Mouse (Mus musculus) stomach, embryonic 15.5 days (tissue): Measurements from ENCODE around the gene Reck. TPM values are rescaled to one million over a fixed set of nuclear protein-coding genes. Genes with fewer than 3 reads are reported as not detected.

Experiments used
- ATAC-seq: fragments of 200-750 bp; cut with Nextera tagmentation; 2 replicates; pipeline ENCODE4 v1.8.0; 2017; ENCODE audit warnings: low read depth, moderate number of reproducible peaks, moderate TSS enrichment; ENCODE audit not compliant: insufficient read depth, low FRiP score
- H3K27ac ChIP-seq: fragments of 300-500 bp; sonication (generic); 2 replicates; pipeline ENCODE4 v1.5.1; 2015; ENCODE audit warnings: mild to moderate bottlenecking, inconsistent platforms
- H3K27me3 ChIP-seq: fragments of 300-500 bp; sonication (generic); replicated peaks from 2 replicates; pipeline ENCODE4 v1.6.1; 2015; ENCODE audit warnings: inconsistent platforms
- H3K36me3 ChIP-seq: fragments of 300-500 bp; sonication (generic); 2 replicates; pipeline ENCODE4 v1.6.1; 2015; ENCODE audit warnings: inconsistent platforms
- H3K4me1 ChIP-seq: fragments of 300-500 bp; sonication (generic); 2 replicates; pipeline ENCODE4 v1.6.1; 2015; ENCODE audit warnings: inconsistent platforms
- H3K4me2 ChIP-seq: fragments of 300-500 bp; sonication (generic); 2 replicates; pipeline ENCODE4 v1.6.1; 2015; ENCODE audit warnings: mild to moderate bottlenecking, inconsistent platforms
- H3K4me3 ChIP-seq: fragments of 300-500 bp; sonication (generic); replicated peaks from 2 replicates; pipeline ENCODE4 v1.5.1; 2015; ENCODE audit warnings: inconsistent platforms
- H3K9ac ChIP-seq: fragments of 300-500 bp; sonication (generic); 2 replicates; pipeline ENCODE4 v1.6.1; 2015; ENCODE audit warnings: inconsistent platforms
- H3K9me3 ChIP-seq: fragments of 300-500 bp; sonication (generic); 2 replicates; pipeline ENCODE4 v1.6.1; 2016; ENCODE audit warnings: inconsistent platforms
- WGBS: fragments of 180-500 bp; shearing (Covaris S2); methylation state at CpG from one replicate; pipeline ENCODE4 v1.1.7; 2015; 5-methylcytosine and 5-hydroxymethylcytosine counted together
- polyA plus RNA-seq: library from polyadenylated mRNA; unstranded; fragments of >200 nt; fragmentation: Nextera tagmentation; extraction: Ambion mirVana; gene quantifications from 2 replicates; pipeline ENCODE4 v1.2.1, GENCODE M21; 2015

The Reck gene
- 21.8 and 22.4 TPM in 2 replicates for polyA plus RNA-seq

DNA sequence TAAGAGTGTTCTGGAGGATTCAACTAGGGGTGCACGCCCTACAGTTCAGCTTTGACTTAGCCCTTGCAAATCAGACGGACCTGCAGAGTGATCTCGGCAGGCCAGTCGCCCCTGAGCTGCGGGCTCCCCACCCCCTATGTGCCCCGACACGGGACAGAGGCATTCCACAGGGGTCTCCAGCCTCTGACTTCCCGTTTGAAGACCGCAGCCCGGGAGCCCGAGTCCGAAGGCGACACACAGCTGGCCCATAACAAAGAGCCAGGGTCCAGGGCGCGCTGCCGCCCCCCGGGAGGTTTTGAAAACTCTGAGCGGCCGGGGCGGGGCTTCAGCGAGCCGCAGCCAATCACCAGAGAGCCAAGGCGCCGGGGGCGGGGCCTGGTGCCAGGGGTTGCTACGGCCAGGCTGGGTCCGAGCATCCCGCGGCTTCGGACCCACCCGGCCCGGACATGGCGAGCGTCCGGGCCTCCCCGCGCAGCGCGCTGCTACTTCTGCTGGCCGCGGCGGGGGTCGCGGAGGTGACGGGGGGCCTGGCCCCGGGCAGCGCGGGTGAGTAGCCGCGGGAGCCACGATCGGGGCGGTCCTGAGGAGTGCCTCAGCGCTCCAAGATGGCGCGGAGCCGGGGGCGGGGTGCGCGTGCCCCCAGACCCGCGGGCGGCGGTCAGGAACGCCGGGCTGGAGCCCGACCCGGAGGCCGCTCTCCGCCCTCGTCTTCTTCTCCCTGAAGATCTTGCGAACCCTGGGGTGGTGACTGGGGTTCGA lies at the start of gene Reck:
Gene Reck (plus strand): TSS at position 371 of the 759 bp plus-strand sequence.
- WGBS: 1% methylated on average over 67 of the region's 73 CpGs

DNA sequence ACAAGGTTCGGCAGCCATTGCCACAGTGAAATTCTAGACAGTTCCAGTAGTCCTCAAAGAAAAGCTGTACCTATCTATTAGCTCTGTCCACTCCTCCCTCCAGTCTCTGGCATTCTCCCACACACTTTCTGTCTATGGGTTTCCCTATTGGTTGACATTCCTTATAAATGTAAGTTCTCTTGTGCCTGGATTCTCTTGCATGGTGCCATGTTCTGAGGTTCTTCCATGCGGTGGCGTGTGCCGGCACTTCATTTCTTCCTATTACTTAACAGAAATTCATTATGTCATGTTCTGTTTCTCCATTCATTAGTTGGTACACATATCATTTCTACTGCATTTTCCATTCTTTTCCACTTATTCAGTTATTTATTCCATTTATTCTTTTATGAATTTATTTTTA lies 46.5 kb upstream of the Reck start:
- Histone ChIP-seq H3K27me3 (no peaks in the 10 kb centered on the region; the same call in 1 of the 2 replicates), H3K27ac (no peak overlapping the region), H3K9ac (no peak overlapping the region), H3K9me3 (no peaks in the 10 kb centered on the region), H3K4me1 (no peaks in the 10 kb centered on the region), H3K4me2 (no peak overlapping the region), H3K4me3 (no peak overlapping the region), H3K36me3 (no peaks in the 10 kb centered on the region)
- WGBS: 86% methylated on average over 4 of the region's 4 CpGs
- ATAC-seq: no peak

More for the DNA sequence above, at the start of gene Reck:
- H3K27me3 ChIP-seq: no peaks in the 10 kb centered on the region
- no peaks in the 10 kb centered on the region for H3K9me3 ChIP-seq
- no peak within 1 kb of the TSS; the same call in 1 of the 2 replicates for H3K27ac ChIP-seq
- peak within 1 kb of the TSS; percentile 90 for H3K4me2 ChIP-seq
- peak; percentile 83 for ATAC-seq
- H3K36me3 ChIP-seq: no peaks in the 10 kb centered on the region
- H3K4me1 ChIP-seq: peaks cover 10% of the 10 kb centered on the region
- peak within 1 kb of the TSS; percentile 71 for H3K9ac ChIP-seq
- peak within 1 kb of the TSS; percentile 85 for H3K4me3 ChIP-seq

- H3K36me3 ChIP-seq: no peaks in the 10 kb centered on the region
- H3K27me3 ChIP-seq: no peaks in the 10 kb centered on the region
- no peaks in the 10 kb centered on the region for H3K9me3 ChIP-seq
- no peak overlapping the region for H3K9ac ChIP-seq
- no peak overlapping the region for H3K27ac ChIP-seq
- no peak overlapping the region for H3K4me3 ChIP-seq
- ATAC-seq: no peak
- no peak overlapping the region for H3K4me2 ChIP-seq
- no peaks in the 10 kb centered on the region for H3K4me1 ChIP-seq
- 70% methylated on average over 5 of the region's 5 CpGs for WGBS
Observed at GRCm38 (mm10) chr4:43832031-43832430, 43.3 kb upstream of the Reck start.

DNA sequence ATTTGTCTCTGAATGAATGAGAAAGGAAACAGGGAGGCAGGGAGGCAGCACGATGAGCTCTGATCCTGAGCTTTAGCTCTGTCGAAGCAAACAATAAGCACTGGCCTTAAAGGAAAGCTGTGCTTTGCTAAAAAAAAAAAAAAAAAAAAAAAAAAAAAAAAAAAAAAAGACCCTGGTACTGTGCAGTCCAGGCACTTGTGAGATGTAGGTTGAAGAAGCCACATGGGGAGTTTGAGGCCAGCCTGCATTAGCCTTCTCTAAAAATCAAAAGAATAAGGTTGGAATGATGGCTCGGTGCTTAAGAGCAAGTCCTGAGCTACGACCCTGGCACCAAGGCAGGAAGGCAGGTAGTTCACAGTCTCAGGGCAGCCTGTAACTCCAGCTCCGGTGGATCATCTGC lies 41.6 kb upstream of the Reck start:
- no peaks in the 10 kb centered on the region for H3K27me3 ChIP-seq
- H3K9me3 ChIP-seq: no peaks in the 10 kb centered on the region
- H3K4me1 ChIP-seq: no peaks in the 10 kb centered on the region
- WGBS: 65% methylated on average over 5 of the region's 5 CpGs
- no peak overlapping the region for H3K27ac ChIP-seq
- no peak for ATAC-seq
- H3K4me2 ChIP-seq: no peak overlapping the region
- no peak overlapping the region for H3K4me3 ChIP-seq
- no peaks in the 10 kb centered on the region for H3K36me3 ChIP-seq
- H3K9ac ChIP-seq: no peak overlapping the region

- no peak overlapping the region for H3K4me2 ChIP-seq
- H3K9me3 ChIP-seq: no peaks in the 10 kb centered on the region
- H3K4me3 ChIP-seq: no peak overlapping the region
- H3K27me3 ChIP-seq: no peaks in the 10 kb centered on the region
- ATAC-seq: no peak
- no peaks in the 10 kb centered on the region for H3K4me1 ChIP-seq
- WGBS: 54% methylated on average over 4 of the region's 4 CpGs
- H3K9ac ChIP-seq: no peak overlapping the region
- no peak overlapping the region for H3K27ac ChIP-seq
- no peaks in the 10 kb centered on the region for H3K36me3 ChIP-seq
Observed at GRCm38 (mm10) chr4:43834749-43835148, 40.6 kb upstream of the Reck start.

- Histone ChIP-seq H3K4me2 (no peak overlapping the region), H3K4me1 (no peaks in the 10 kb centered on the region), H3K36me3 (no peaks in the 10 kb centered on the region), H3K27ac (no peak overlapping the region), H3K4me3 (no peak overlapping the region), H3K9me3 (no peaks in the 10 kb centered on the region), H3K9ac (no peak overlapping the region), H3K27me3 (no peaks in the 10 kb centered on the region)
- ATAC-seq: no peak
- 54% methylated on average over 3 of the region's 3 CpGs for WGBS
Observed at GRCm38 (mm10) chr4:43838326-43838725, 37.0 kb upstream of the Reck start.

GRCm38 (mm10) chr4:43840101-43840500 lies 35.2 kb upstream of the Reck start, which contains the start of gene Olfr157:
TSS of gene Olfr157 (minus strand) at chr4:43840201.
- 69% methylated on average over 1 of the region's 1 CpGs for WGBS
- ATAC-seq: no peak

DNA sequence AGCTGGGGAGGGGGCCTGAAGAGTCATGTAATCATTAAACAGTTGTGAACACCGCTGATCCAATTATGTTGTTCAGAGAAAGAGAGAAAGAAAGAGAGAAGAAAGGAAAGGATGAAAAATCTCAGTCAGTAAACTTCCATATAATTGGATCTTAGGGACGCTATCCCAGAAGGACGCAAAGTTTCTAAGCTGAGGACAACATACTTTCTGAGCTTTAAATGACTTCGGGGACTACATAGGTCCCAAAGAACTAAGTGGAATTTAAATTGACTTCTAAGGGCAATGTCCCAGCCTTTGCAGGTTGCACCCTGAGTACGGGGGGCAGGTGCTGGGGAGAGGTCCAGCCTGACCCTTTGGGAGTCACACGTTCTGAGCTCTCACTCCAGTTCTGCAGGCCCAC lies 24.1 kb upstream of the Reck start, which contains the start of gene Olfr155:
Gene Olfr155 (plus strand): TSS at position 301 of the 400 bp plus-strand sequence.
- H3K9ac ChIP-seq: no peak within 1 kb of the TSS
- no peak for ATAC-seq
- H3K27ac ChIP-seq: no peak within 1 kb of the TSS
- H3K9me3 ChIP-seq: no peaks in the 10 kb centered on the region
- no peaks in the 10 kb centered on the region for H3K36me3 ChIP-seq
- WGBS: 87% methylated on average over 6 of the region's 6 CpGs
- H3K27me3 ChIP-seq: no peaks in the 10 kb centered on the region
- H3K4me1 ChIP-seq: no peaks in the 10 kb centered on the region
- no peak within 1 kb of the TSS for H3K4me3 ChIP-seq
- H3K4me2 ChIP-seq: no peak within 1 kb of the TSS

More at GRCm38 (mm10) chr4:43840101-43840500, 35.2 kb upstream of the Reck start, which contains the start of gene Olfr157:
- H3K27ac ChIP-seq: no peak within 1 kb of the TSS
- no peak within 1 kb of the TSS for H3K9ac ChIP-seq
- no peak within 1 kb of the TSS for H3K4me3 ChIP-seq
- no peaks in the 10 kb centered on the region for H3K4me1 ChIP-seq
- H3K9me3 ChIP-seq: no peaks in the 10 kb centered on the region
- H3K4me2 ChIP-seq: no peak within 1 kb of the TSS
- no peaks in the 10 kb centered on the region for H3K36me3 ChIP-seq
- H3K27me3 ChIP-seq: no peaks in the 10 kb centered on the region

- H3K4me2 ChIP-seq: no peak overlapping the region
- H3K27me3 ChIP-seq: no peaks in the 10 kb centered on the region
- H3K4me3 ChIP-seq: no peak overlapping the region
- WGBS: 68% methylated on average over 8 of the region's 8 CpGs
- H3K27ac ChIP-seq: no peak overlapping the region
- H3K36me3 ChIP-seq: no peaks in the 10 kb centered on the region
- no peak overlapping the region for H3K9ac ChIP-seq
- H3K9me3 ChIP-seq: no peaks in the 10 kb centered on the region
- H3K4me1 ChIP-seq: no peaks in the 10 kb centered on the region
- no peak for ATAC-seq
Observed at GRCm38 (mm10) chr4:43854101-43854500, 21.2 kb upstream of the Reck start.

- no peak for ATAC-seq
Observed at GRCm38 (mm10) chr4:43859886-43860285, 15.4 kb upstream of the Reck start.

GRCm38 (mm10) chr4:43860744-43861519 lies 14.4 kb upstream of the Reck start:
- Histone ChIP-seq H3K4me3 (no peak overlapping the region), H3K4me2 (no peak overlapping the region), H3K27me3 (no peaks in the 10 kb centered on the region), H3K27ac (no peak overlapping the region), H3K4me1 (no peaks in the 10 kb centered on the region), H3K9me3 (no peaks in the 10 kb centered on the region), H3K9ac (no peak overlapping the region), H3K36me3 (no peaks in the 10 kb centered on the region)
- WGBS: 15% methylated on average over 14 of the region's 14 CpGs
- ATAC-seq: 0 out of 2 replicates have a peak, but pooled peaks have one; percentile 27

More at GRCm38 (mm10) chr4:43859886-43860285, 15.4 kb upstream of the Reck start:
- Histone ChIP-seq H3K4me1 (no peaks in the 10 kb centered on the region), H3K4me3 (no peak overlapping the region), H3K36me3 (no peaks in the 10 kb centered on the region), H3K27me3 (no peaks in the 10 kb centered on the region), H3K27ac (no peak overlapping the region), H3K9me3 (no peaks in the 10 kb centered on the region), H3K9ac (no peak overlapping the region), H3K4me2 (no peak overlapping the region)
- WGBS: 73% methylated on average over 10 of the region's 10 CpGs

GRCm38 (mm10) chr4:43863298-43863697 lies 12.0 kb upstream of the Reck start:
- Histone ChIP-seq H3K27ac (no peak overlapping the region), H3K4me1 (no peaks in the 10 kb centered on the region), H3K4me3 (no peak overlapping the region), H3K9me3 (no peaks in the 10 kb centered on the region), H3K9ac (no peak overlapping the region), H3K27me3 (no peaks in the 10 kb centered on the region), H3K4me2 (no peak overlapping the region), H3K36me3 (no peaks in the 10 kb centered on the region)
- WGBS: 66% methylated on average over 4 of the region's 4 CpGs
- ATAC-seq: no peak
